Mouse (Mus musculus) heart, postnatal 0 days (tissue): ENCODE data around the gene Rcn3. TPM values are rescaled to one million over a fixed set of nuclear protein-coding genes. Genes with fewer than 3 reads are reported as not detected.

Source experiments
- ATAC-seq: fragments of 200-750 bp; cut with Nextera tagmentation; 2 replicates; pipeline ENCODE4 v1.8.0; 2017; ENCODE audit warnings: low read depth, moderate number of reproducible peaks, moderate library complexity; ENCODE audit not compliant: insufficient read depth
- DNase-seq: peaks from one replicate; pipeline ENCODE4 v3.0.0-alpha.2; 2016; ENCODE audit warnings: low spot score
- H3K27ac ChIP-seq: fragments of 300-500 bp; sonication (generic); 2 replicates; pipeline ENCODE4 v1.5.1; 2014; ENCODE audit warnings: low read depth, mild to moderate bottlenecking
- H3K27me3 ChIP-seq: fragments of 300-500 bp; sonication (generic); 2 replicates; pipeline ENCODE4 v1.6.1; 2014; ENCODE audit warnings: low read length, mixed read lengths; ENCODE audit not compliant: control insufficient read depth, insufficient read depth
- H3K36me3 ChIP-seq: fragments of 300-500 bp; sonication (generic); replicated peaks from 2 replicates; pipeline ENCODE4 v1.6.1; 2014; ENCODE audit warnings: low read length, mixed read lengths; ENCODE audit not compliant: control insufficient read depth, insufficient read depth
- H3K4me1 ChIP-seq: fragments of 300-500 bp; sonication (generic); 2 replicates; pipeline ENCODE4 v1.6.1; 2014; ENCODE audit warnings: antibody characterized with exemption; ENCODE audit not compliant: control insufficient read depth, insufficient read depth
- H3K4me2 ChIP-seq: fragments of 300-500 bp; sonication (generic); 2 replicates; pipeline ENCODE4 v1.6.1; 2014; ENCODE audit warnings: low read depth, mild to moderate bottlenecking, low read length, moderate library complexity
- H3K4me3 ChIP-seq: fragments of 300-500 bp; sonication (generic); 2 replicates; pipeline ENCODE4 v1.5.1; 2014; ENCODE audit warnings: low read depth, low read length
- H3K9ac ChIP-seq: fragments of 300-500 bp; sonication (generic); replicated peaks from 2 replicates; pipeline ENCODE4 v1.6.1; 2014; ENCODE audit warnings: low read depth, low read length, mixed read lengths
- H3K9me3 ChIP-seq: fragments of 300-500 bp; sonication (generic); replicated peaks from 2 replicates; pipeline ENCODE4 v1.6.1; 2016; ENCODE audit warnings: low read length; ENCODE audit not compliant: control insufficient read depth
- CTCF ChIP-seq: IDR thresholded peaks from 2 replicates; pipeline ENCODE4 v1.5.1; 2016; ENCODE audit warnings: antibody characterized with exemption, control low read depth, low read depth
- EP300 ChIP-seq: IDR thresholded peaks from 2 replicates; pipeline ENCODE4 v1.6.1; 2016; ENCODE audit warnings: antibody characterized with exemption, low read depth
- WGBS: fragments of 180-500 bp; shearing (Covaris S2); extraction: QIAGEN DNeasy Blood & Tissue Kit; methylation state at CpG from one replicate; pipeline ENCODE4 v1.1.7; 2014; 5-methylcytosine and 5-hydroxymethylcytosine counted together
- polyA plus RNA-seq: library from polyadenylated mRNA; unstranded; fragments of >200 nt; fragmentation: Nextera tagmentation; extraction: Ambion mirVana; gene quantifications from 2 replicates; pipeline ENCODE4 v1.2.1, GENCODE M21; 2015
- total RNA-seq: library from RNA; depleted of rRNA; stranded (reverse); fragments of >200 nt; gene quantifications from 2 replicates; pipeline ENCODE4 v1.2.3, GENCODE M21; 2014; ENCODE audit warnings: low replicate concordance

Gene Rcn3
- total and polyA plus RNA-seq, 2 experiments from 2014 or later, result 100 to 125 TPM

GRCm38 (mm10) chr7:45073949-45074348 is 18.1 kb downstream of the Rcn3 start:
- TF ChIP-seq CTCF (no peak), EP300 (no peak)
- Histone ChIP-seq H3K9ac (no peak overlapping the region), H3K27me3 (no peaks in the 10 kb centered on the region), H3K4me2 (no peak overlapping the region), H3K9me3 (no peaks in the 10 kb centered on the region), H3K4me3 (no peak overlapping the region), H3K27ac (no peak overlapping the region), H3K36me3 (peaks cover 32% of the 10 kb centered on the region), H3K4me1 (peaks cover 9% of the 10 kb centered on the region; the same call in 1 of the 2 replicates)
- 90% methylated on average over 12 of the region's 12 CpGs for WGBS
- DNase-seq (no peak), ATAC-seq (no peak)

- Histone ChIP-seq H3K36me3 (peaks cover 32% of the 10 kb centered on the region), H3K4me1 (peaks cover 9% of the 10 kb centered on the region; the same call in 1 of the 2 replicates), H3K9ac (no peak overlapping the region), H3K4me3 (no peak overlapping the region), H3K27ac (no peak overlapping the region), H3K9me3 (no peaks in the 10 kb centered on the region), H3K4me2 (no peak overlapping the region), H3K27me3 (no peaks in the 10 kb centered on the region)
- TF ChIP-seq EP300, result no peak
- TF ChIP-seq CTCF, result no peak
- DNase-seq (no peak), ATAC-seq (no peak)
- WGBS, result 73% methylated on average over 7 of the region's 7 CpGs
Observed at GRCm38 (mm10) chr7:45073171-45073707, 18.8 kb downstream of the Rcn3 start.

- Histone ChIP-seq H3K9me3 (no peaks in the 10 kb centered on the region), H3K27ac (no peak overlapping the region), H3K9ac (no peak overlapping the region), H3K4me2 (no peak overlapping the region), H3K27me3 (no peaks in the 10 kb centered on the region), H3K4me1 (peaks cover 9% of the 10 kb centered on the region; the same call in 1 of the 2 replicates), H3K4me3 (no peak overlapping the region), H3K36me3 (peaks cover 26% of the 10 kb centered on the region)
- 82% methylated on average over 2 of the region's 2 CpGs for WGBS
- ATAC-seq (no peak), DNase-seq (no peak)
- TF ChIP-seq EP300, result no peak
- peak; percentile 43 for TF ChIP-seq CTCF
Observed at GRCm38 (mm10) chr7:45072230-45072629, 19.8 kb downstream of the Rcn3 start.

- no peak for DNase-seq
Observed at GRCm38 (mm10) chr7:45069671-45070070, 22.4 kb downstream of the Rcn3 start.

GRCm38 (mm10) chr7:45068000-45068318 is 24.1 kb downstream of the Rcn3 start:
- no peak overlapping the region for H3K4me3 ChIP-seq
- H3K27me3 ChIP-seq, result no peaks in the 10 kb centered on the region
- no peaks in the 10 kb centered on the region for H3K9me3 ChIP-seq
- TF ChIP-seq CTCF (peak; percentile 66), EP300 (no peak)
- no peaks in the 10 kb centered on the region for H3K4me1 ChIP-seq
- H3K27ac ChIP-seq, result no peak overlapping the region
- no peak overlapping the region for H3K9ac ChIP-seq
- peak; percentile 48; the same call in 1 of the 2 replicates for ATAC-seq
- H3K36me3 ChIP-seq, result no peaks in the 10 kb centered on the region
- H3K4me2 ChIP-seq, result no peak overlapping the region
- DNase-seq, result peak; percentile 50
- WGBS, result 35% methylated on average over 5 of the region's 5 CpGs

More at GRCm38 (mm10) chr7:45069671-45070070, 22.4 kb downstream of the Rcn3 start:
- H3K4me2 ChIP-seq, result no peak overlapping the region
- H3K4me1 ChIP-seq, result no peaks in the 10 kb centered on the region; the same call in 1 of the 2 replicates
- no peaks in the 10 kb centered on the region for H3K9me3 ChIP-seq
- peaks cover 7% of the 10 kb centered on the region for H3K36me3 ChIP-seq
- TF ChIP-seq EP300, result no peak
- no peak for TF ChIP-seq CTCF
- no peak overlapping the region for H3K9ac ChIP-seq
- 70% methylated on average over 2 of the region's 2 CpGs for WGBS
- H3K4me3 ChIP-seq, result no peak overlapping the region
- no peak overlapping the region for H3K27ac ChIP-seq
- ATAC-seq, result no peak
- no peaks in the 10 kb centered on the region for H3K27me3 ChIP-seq
